Mouse (Mus musculus) spleen, postnatal 4 days (tissue): ENCODE measurements around the gene Pde8b.

Experiments used
- DNase-seq, 2 experiments: peaks; one replicate each; pipeline ENCODE4 v3.0.0; 2022; ENCODE audit warnings: low spot score in 2 of 2

Pde8b gene

GRCm38 (mm10) chr13:95249511-95250456, at the start of gene Pde8b:
TSS of gene Pde8b (minus strand) at chr13:95250336.
- no peak for DNase-seq

GRCm38 (mm10) chr13:95291983-95292382, 41.8 kb upstream of the Pde8b start:
- DNase-seq = peak in 1 of 2 experiments; percentile 40

GRCm38 (mm10) chr13:95288027-95288426, 37.9 kb upstream of the Pde8b start:
- no peak for DNase-seq

- peak; percentile 18 to 65 for DNase-seq
These were observed 36.9 kb upstream of the Pde8b start for GRCm38 (mm10) chr13:95286989-95287388.

- DNase-seq = no peak
These were observed 31.9 kb upstream of the Pde8b start for GRCm38 (mm10) chr13:95281740-95282673.

GRCm38 (mm10) chr13:95278426-95279025, 28.4 kb upstream of the Pde8b start:
- no peak for DNase-seq

- no peak for DNase-seq
These were observed 14.6 kb upstream of the Pde8b start for GRCm38 (mm10) chr13:95264691-95265090.

- DNase-seq = no peak
These were observed 11.0 kb upstream of the Pde8b start for GRCm38 (mm10) chr13:95260886-95261789.

GRCm38 (mm10) chr13:95260391-95260790, 10.3 kb upstream of the Pde8b start:
- DNase-seq = no peak

GRCm38 (mm10) chr13:95257083-95257482, 6.9 kb upstream of the Pde8b start:
- DNase-seq = no peak

GRCm38 (mm10) chr13:95255083-95255482, 4.9 kb upstream of the Pde8b start:
- DNase-seq = no peak

- DNase-seq = no peak
These were observed 7.1 kb downstream of the Pde8b start for GRCm38 (mm10) chr13:95243026-95243425.

- no peak for DNase-seq
These were observed 12.6 kb downstream of the Pde8b start for GRCm38 (mm10) chr13:95237488-95237887.

GRCm38 (mm10) chr13:95235261-95235660, 14.9 kb downstream of the Pde8b start:
- DNase-seq = no peak

- no peak for DNase-seq
These were observed 18.6 kb downstream of the Pde8b start for GRCm38 (mm10) chr13:95231366-95232138.

GRCm38 (mm10) chr13:95230326-95230725, 19.8 kb downstream of the Pde8b start:
- DNase-seq = no peak

- DNase-seq = no peak
These were observed 25.6 kb downstream of the Pde8b start for GRCm38 (mm10) chr13:95224491-95224890.

GRCm38 (mm10) chr13:95223427-95223772, 26.7 kb downstream of the Pde8b start:
- DNase-seq = no peak

- DNase-seq = peak in 1 of 2 experiments; percentile 60
These were observed 27.3 kb downstream of the Pde8b start for GRCm38 (mm10) chr13:95222569-95223426.
